Comparison of ENCODE assay signal across 9 mouse cellular contexts in the genomic region with DNA sequence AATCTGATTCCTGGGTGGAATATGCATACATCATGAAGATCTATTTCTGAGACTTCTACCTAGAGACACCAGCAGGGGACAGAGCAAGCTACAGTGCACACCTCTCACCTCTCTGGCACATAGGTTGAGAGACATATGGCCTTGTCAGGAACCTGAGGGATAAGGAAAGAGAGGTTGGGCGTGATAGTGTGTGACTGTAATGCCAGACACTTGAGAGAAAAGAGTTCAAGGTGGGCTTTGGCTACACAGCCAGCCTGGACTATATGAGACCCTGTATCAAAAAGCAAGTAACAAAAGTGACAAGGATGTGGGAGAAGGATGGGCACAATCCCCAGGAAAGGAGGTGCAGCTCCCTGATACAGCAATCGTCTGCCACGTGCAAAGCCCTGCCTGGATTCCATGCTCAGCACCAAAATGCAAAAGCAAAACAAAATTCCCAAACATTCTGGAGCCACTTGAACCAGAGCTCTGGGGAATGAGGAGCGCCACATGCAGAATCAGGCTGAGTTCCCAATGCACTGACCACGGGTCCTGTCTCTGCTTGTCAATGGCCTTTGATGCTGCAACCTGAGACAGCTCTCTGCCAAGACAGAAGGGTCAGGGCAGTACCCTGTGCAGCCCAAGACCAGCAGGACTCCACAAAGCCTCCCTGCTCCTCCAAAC. TPM values are rescaled to one million over a fixed set of nuclear protein-coding genes. Genes with fewer than 3 reads are reported as not detected.
DNase-seq lines count a peak whose midpoint lies in the region; ATAC-seq and TF ChIP-seq lines count a peak whose summit lies in the region.
"Had no signal": no experiment of that assay in that cellular context is flagged by ENCODE, and none has a peak within 500 bp of the region (broad histone marks: within the 10 kb centered on the region; RNA-seq: fewer than 3 reads in every experiment).

No protein-coding gene starts in this region.

- H3K4me3 ChIP-seq in gastrocnemius, adult 2 months = peak overlapping the region; percentile 99
- H3K4me3 ChIP-seq in ES-Bruce4 (ENCODE audit: low read depth, low read length) = peak overlapping the region; percentile 95
- peak overlapping the region; percentile 86 for H3K4me3 ChIP-seq in embryonic facial prominence, embryonic 12.5 days
- H3K4me3 ChIP-seq in kidney, postnatal 0 days (replicated peaks; ENCODE audit: low read depth, low read length) = peak overlapping the region; percentile 99

- H3K36me3 ChIP-seq in ES-Bruce4 (ENCODE audit: control insufficient read depth, insufficient read depth, low read length, poor library complexity, severe bottlenecking) = peaks cover 3% of the 10 kb centered on the region
- peaks cover 12% of the 10 kb centered on the region for H3K36me3 ChIP-seq in embryonic facial prominence, embryonic 12.5 days
- H3K36me3 ChIP-seq in kidney, postnatal 0 days (ENCODE audit: insufficient read depth, low read length) = peaks cover 14% of the 10 kb centered on the region; the same call in 1 of the 2 replicates

- TF ChIP-seq POLR2A in ES-Bruce4 (IDR thresholded peaks at IDR 0.05; ENCODE audit: insufficient read depth, low read length) = no peak

- TF ChIP-seq EP300 in ES-Bruce4 (IDR thresholded peaks at IDR 0.05; ENCODE audit: insufficient read depth, low read depth, low read length) = no peak

- no peaks in the 10 kb centered on the region for H3K27me3 ChIP-seq in ES-Bruce4 (ENCODE audit: control insufficient read depth, insufficient read depth, low read length, poor library complexity, severe bottlenecking)
- no peaks in the 10 kb centered on the region for H3K27me3 ChIP-seq in embryonic facial prominence, embryonic 12.5 days
- H3K27me3 ChIP-seq in kidney, postnatal 0 days (ENCODE audit: insufficient read depth, low read length) = no peaks in the 10 kb centered on the region

- H3K9me3 ChIP-seq in ES-Bruce4 (replicated peaks; ENCODE audit: control insufficient read depth, insufficient read depth, low read length, poor library complexity, severe bottlenecking) = no peaks in the 10 kb centered on the region
- H3K9me3 ChIP-seq in embryonic facial prominence, embryonic 12.5 days = no peaks in the 10 kb centered on the region
- H3K9me3 ChIP-seq in kidney, postnatal 0 days (replicated peaks; ENCODE audit: low read length) = no peaks in the 10 kb centered on the region

- TF ChIP-seq CTCF in gastrocnemius, adult 2 months (IDR thresholded peaks at IDR 0.05) = no peak
- TF ChIP-seq CTCF in ES-Bruce4 (IDR thresholded peaks at IDR 0.05; ENCODE audit: low read depth, low read length) = no peak
- peak; percentile 16; the same call in 1 of the 2 replicates for TF ChIP-seq CTCF in kidney, postnatal 0 days (IDR thresholded peaks at IDR 0.05; ENCODE audit: low read depth)

- 36% methylated on average over 5 of the region's 5 CpGs for WGBS in embryonic facial prominence, embryonic 12.5 days
- 12% methylated on average over 5 of the region's 5 CpGs for WGBS in kidney, postnatal 0 days

- DNase-seq in gastrocnemius, adult 2 months = peak; percentile 46
- no peak for DNase-seq in gastrocnemius, postnatal 36 days
- peak; percentile 46 for DNase-seq in kidney, postnatal 0 days (ENCODE audit: low spot score)
- DNase-seq in neural tube, embryonic 10.5 days (ENCODE audit: extremely low spot score, low spot score) = peak; percentile 38
- no peak for DNase-seq in urinary bladder, postnatal 36 days (ENCODE audit: low spot score in 2 of 2)
- no peak for DNase-seq in B cell, adult 2 months

- H3K4me2 ChIP-seq in embryonic facial prominence, embryonic 12.5 days (replicated peaks) = peak overlapping the region; percentile 88
- H3K4me2 ChIP-seq in kidney, postnatal 0 days (ENCODE audit: low read length) = peak overlapping the region; percentile 74

- H3K27ac ChIP-seq in gastrocnemius, adult 2 months = peak overlapping the region; percentile 99
- H3K27ac ChIP-seq in ES-Bruce4 (ENCODE audit: insufficient read depth, low read length) = no peak overlapping the region
- peak overlapping the region; percentile 89 for H3K27ac ChIP-seq in embryonic facial prominence, embryonic 12.5 days
- peak overlapping the region; percentile 99 for H3K27ac ChIP-seq in kidney, postnatal 0 days

- intact Hi-C loops in gastrocnemius, adult 2 months (cut with DNase I) = loop anchor here (5.0 to 10.0 kb wide), 2 partner anchors 54 to 214 kb away; a partner anchor contains a TSS
- intact Hi-C loops in gastrocnemius, postnatal 36 days (cut with DNase I) = no loop called here

- peaks cover 8% of the 10 kb centered on the region for H3K4me1 ChIP-seq in ES-Bruce4 (ENCODE audit: control insufficient read depth, insufficient read depth, low read length)
- peaks cover 50% of the 10 kb centered on the region for H3K4me1 ChIP-seq in embryonic facial prominence, embryonic 12.5 days
- H3K4me1 ChIP-seq in kidney, postnatal 0 days (replicated peaks; ENCODE audit: insufficient read depth, low read length) = peaks cover 36% of the 10 kb centered on the region

- H3K9ac ChIP-seq in ES-Bruce4 (ENCODE audit: low read depth, poor library complexity, severe bottlenecking) = peak overlapping the region; percentile 98
- peak overlapping the region; percentile 93 for H3K9ac ChIP-seq in embryonic facial prominence, embryonic 12.5 days
- peak overlapping the region; percentile 99 for H3K9ac ChIP-seq in kidney, postnatal 0 days (ENCODE audit: low read depth, low read length)

- no peak for ATAC-seq in embryonic facial prominence, embryonic 12.5 days (ENCODE audit: insufficient number of reproducible peaks, insufficient read depth, low FRiP score, low TSS enrichment)
- no peak for ATAC-seq in kidney, postnatal 0 days (replicated peaks; ENCODE audit: low FRiP score, low read depth)

RNA-seq across cellular contexts. Expression of a gene that starts 1.5 kb away (rescaled TPM):
- 10 to 100 TPM; 10.8 to 12.8 TPM for total RNA-seq in gastrocnemius, adult 2 months (2021)
- 10 to 100 TPM; 12.6 to 14.4 TPM for total RNA-seq in gastrocnemius, postnatal 36 days (2021)
- 75.6 and 78.1 TPM in 2 replicates for polyA plus RNA-seq in ES-Bruce4 (2011; ENCODE audit: insufficient read depth, insufficient read length, low read depth, missing spikeins)
- 71.5 and 75.1 TPM in 2 replicates for polyA plus RNA-seq in embryonic facial prominence, embryonic 12.5 days (2016; fragmentation: Nextera tagmentation; extraction: Ambion mirVana)
- 42.7 and 44.6 TPM in 2 replicates for polyA plus RNA-seq in kidney, postnatal 0 days (2015; fragmentation: Nextera tagmentation; extraction: Ambion mirVana)

RNA-seq across cellular contexts. Expression of a gene that starts 5.2 kb away (rescaled TPM):
- total RNA-seq in gastrocnemius, adult 2 months (2021) = under 1 TPM; 0.08 TPM
- under 1 TPM; 0.08 to 0.12 TPM for total RNA-seq in gastrocnemius, postnatal 36 days (2021)
- 0.44 and 0.45 TPM in 2 replicates for polyA plus RNA-seq in ES-Bruce4 (2011; ENCODE audit: insufficient read depth, insufficient read length, low read depth, missing spikeins)
- polyA plus RNA-seq in embryonic facial prominence, embryonic 12.5 days (2016; fragmentation: Nextera tagmentation; extraction: Ambion mirVana) = 0.24 and 0.47 TPM in 2 replicates
- polyA plus RNA-seq in kidney, postnatal 0 days (2015; fragmentation: Nextera tagmentation; extraction: Ambion mirVana) = 0.49 and 0.59 TPM in 2 replicates

RNA-seq across cellular contexts. Expression of a gene that starts 15.3 kb away (rescaled TPM):
- total RNA-seq in gastrocnemius, adult 2 months (2021) = 100 to 1,000 TPM; 121 to 132 TPM
- total RNA-seq in gastrocnemius, postnatal 36 days (2021) = 100 to 1,000 TPM; 122 to 134 TPM
- 170 and 188 TPM in 2 replicates for polyA plus RNA-seq in ES-Bruce4 (2011; ENCODE audit: insufficient read depth, insufficient read length, low read depth, missing spikeins)
- 315 and 316 TPM in 2 replicates for polyA plus RNA-seq in embryonic facial prominence, embryonic 12.5 days (2016; fragmentation: Nextera tagmentation; extraction: Ambion mirVana)
- 223 and 251 TPM in 2 replicates for polyA plus RNA-seq in kidney, postnatal 0 days (2015; fragmentation: Nextera tagmentation; extraction: Ambion mirVana)

RNA-seq across cellular contexts. Expression of a gene that starts 15.4 kb away (rescaled TPM):
- 10 to 100 TPM; 21.9 to 22.3 TPM for total RNA-seq in gastrocnemius, adult 2 months (2021)
- total RNA-seq in gastrocnemius, postnatal 36 days (2021) = 10 to 100 TPM; 15.7 to 22.3 TPM
- polyA plus RNA-seq in ES-Bruce4 (2011; ENCODE audit: insufficient read depth, insufficient read length, low read depth, missing spikeins) = 139 and 156 TPM in 2 replicates
- polyA plus RNA-seq in embryonic facial prominence, embryonic 12.5 days (2016; fragmentation: Nextera tagmentation; extraction: Ambion mirVana) = 63.3 and 67.0 TPM in 2 replicates
- polyA plus RNA-seq in kidney, postnatal 0 days (2015; fragmentation: Nextera tagmentation; extraction: Ambion mirVana) = 40.6 and 45.1 TPM in 2 replicates

RNA-seq across cellular contexts. Expression of a gene that starts 30.4 kb away (rescaled TPM):
- total RNA-seq in gastrocnemius, adult 2 months (2021) = not detected
- total RNA-seq in gastrocnemius, postnatal 36 days (2021) = not detected
- not detected in 2 replicates for polyA plus RNA-seq in ES-Bruce4 (2011; ENCODE audit: insufficient read depth, insufficient read length, low read depth, missing spikeins)
- not detected in 2 replicates for polyA plus RNA-seq in embryonic facial prominence, embryonic 12.5 days (2016; fragmentation: Nextera tagmentation; extraction: Ambion mirVana)
- not detected in 2 replicates for polyA plus RNA-seq in kidney, postnatal 0 days (2015; fragmentation: Nextera tagmentation; extraction: Ambion mirVana)
- total RNA-seq: left cerebral cortex, postnatal 10 days had no signal

Comparison
In these comparisons a context has a peak if more than half of its experiments do, and no peak if none do; other contexts are left out.
1. DNase-seq: peak in gastrocnemius, adult 2 months (single experiment), kidney, postnatal 0 days (single experiment) and neural tube, embryonic 10.5 days (single experiment); none in gastrocnemius, postnatal 36 days (0 of 2), urinary bladder, postnatal 36 days (0 of 2) and B cell, adult 2 months (0 of 2).
2. Peak in every context shown above with its lines, with median percentiles within 50 percentile points of each other: H3K4me3 ChIP-seq and H3K9ac ChIP-seq.